Mouse (Mus musculus): ENCODE data around the gene Zkscan6.
A peak's percentile ranks its signal among the peaks of the same experiment; 100 is the strongest.

Zkscan6 gene

GRCm38 (mm10) chr11:65812088-65812487, 5.1 kb downstream of the Zkscan6 start:
- DNase-seq (ENCODE audit: low read depth), result peak; percentile 38

DNA sequence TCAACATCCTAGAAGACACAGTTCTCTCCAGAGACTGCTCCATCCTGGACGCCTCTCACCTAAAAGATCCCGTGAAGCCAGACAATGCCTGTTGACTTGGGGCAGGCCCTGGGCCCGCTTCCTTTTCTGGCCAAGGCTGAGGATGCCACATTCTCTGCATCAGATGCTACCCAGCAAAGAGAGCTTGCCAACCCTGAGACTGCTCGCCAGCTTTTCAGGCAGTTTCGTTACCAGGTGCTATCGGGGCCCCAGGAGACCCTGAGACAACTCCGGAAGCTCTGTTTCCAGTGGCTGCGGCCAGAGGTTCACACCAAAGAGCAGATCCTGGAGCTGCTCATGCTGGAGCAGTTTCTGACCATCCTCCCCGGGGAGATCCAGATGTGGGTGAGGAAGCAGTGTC, 7.4 kb downstream of the Zkscan6 start:
- no peak for DNase-seq (ENCODE audit: low read depth)

DNA sequence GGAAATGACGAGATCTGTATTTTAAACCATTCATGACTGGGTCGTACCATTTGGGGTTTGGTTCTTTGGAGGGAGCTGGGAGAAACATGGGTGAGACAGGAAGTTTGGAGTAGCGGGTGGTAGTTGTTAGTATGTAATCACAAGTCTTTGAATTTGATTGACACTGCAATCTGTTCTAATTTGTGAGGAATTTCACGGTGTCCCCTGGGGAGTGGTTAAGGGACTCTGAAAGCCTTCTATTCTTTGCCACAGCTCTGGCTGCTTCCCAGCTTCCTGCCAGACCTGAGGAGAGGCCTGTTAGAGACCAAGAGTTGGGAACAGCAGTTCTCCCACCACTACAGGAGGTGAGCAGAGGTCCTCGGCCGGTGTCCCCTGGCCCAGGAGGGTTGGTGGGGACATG, 9.3 kb downstream of the Zkscan6 start:
- no peak for DNase-seq (ENCODE audit: low read depth)

DNA sequence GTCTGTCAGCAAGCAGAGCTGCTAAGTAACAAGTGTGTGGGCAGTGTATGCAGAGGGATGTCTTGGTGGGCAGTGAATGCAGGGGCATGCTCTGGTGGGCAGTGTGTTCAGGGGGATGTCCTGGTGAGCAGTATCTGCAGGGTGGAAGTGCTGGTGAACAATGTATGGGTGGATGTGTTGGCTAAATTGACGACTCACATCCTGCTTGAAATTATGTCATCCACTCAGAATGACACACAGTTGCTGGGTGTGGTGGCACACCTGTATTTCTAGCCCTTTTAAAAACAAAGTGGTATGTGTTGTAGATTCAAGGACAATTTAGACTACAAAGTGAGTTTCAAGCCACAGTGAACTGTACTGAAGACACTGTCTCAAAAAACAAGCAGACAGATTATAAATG, 11.2 kb downstream of the Zkscan6 start:
- DNase-seq (ENCODE audit: low read depth), result no peak

- no peak for DNase-seq (ENCODE audit: low read depth)
Measured at GRCm38 (mm10) chr11:65820280-65820679, 13.3 kb downstream of the Zkscan6 start.

DNA sequence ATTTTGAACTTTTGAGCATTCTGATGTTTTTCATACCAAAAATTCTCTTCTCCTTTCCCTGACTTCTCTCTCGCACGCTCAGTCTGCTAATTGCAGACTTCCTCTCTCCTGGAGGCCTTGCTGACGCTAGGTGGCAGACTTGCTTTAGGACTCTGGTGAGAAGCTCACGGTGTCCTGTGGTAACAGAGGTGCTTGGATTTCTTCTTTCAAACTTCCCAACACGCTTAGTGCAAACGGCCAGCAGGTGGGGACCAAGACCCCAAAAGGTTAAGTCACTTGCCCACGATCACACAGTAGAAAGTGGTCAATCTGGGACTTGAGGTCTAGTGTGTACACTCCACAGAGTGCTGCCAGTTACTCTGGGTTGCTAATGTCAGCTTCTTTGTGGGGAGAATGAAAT, 13.9 kb downstream of the Zkscan6 start:
- DNase-seq (ENCODE audit: low read depth), result peak; percentile 55

DNA sequence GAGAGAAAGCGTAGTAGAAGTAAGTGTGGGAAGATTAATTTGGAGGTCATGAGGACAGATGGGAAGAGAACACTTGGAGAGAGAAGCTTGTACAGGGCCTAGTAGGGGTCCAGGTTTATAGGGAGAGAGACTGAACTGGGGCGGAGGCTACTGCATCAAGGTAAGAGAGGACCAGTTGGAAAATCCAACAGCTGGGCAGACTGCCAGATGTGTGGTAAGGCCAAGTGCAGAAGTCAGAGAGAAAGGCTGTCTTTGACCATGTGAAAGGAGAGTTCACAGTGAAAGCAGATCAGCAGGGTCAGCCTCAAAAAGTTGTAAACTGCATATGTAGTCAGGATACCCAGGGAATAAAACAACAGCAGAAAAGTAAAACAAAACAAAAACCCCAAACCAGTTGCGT, 17.6 kb downstream of the Zkscan6 start:
- DNase-seq (ENCODE audit: low read depth), result peak; percentile 43

- DNase-seq (ENCODE audit: low read depth), result no peak
Measured at GRCm38 (mm10) chr11:65838999-65839398, 32.0 kb downstream of the Zkscan6 start.

DNA sequence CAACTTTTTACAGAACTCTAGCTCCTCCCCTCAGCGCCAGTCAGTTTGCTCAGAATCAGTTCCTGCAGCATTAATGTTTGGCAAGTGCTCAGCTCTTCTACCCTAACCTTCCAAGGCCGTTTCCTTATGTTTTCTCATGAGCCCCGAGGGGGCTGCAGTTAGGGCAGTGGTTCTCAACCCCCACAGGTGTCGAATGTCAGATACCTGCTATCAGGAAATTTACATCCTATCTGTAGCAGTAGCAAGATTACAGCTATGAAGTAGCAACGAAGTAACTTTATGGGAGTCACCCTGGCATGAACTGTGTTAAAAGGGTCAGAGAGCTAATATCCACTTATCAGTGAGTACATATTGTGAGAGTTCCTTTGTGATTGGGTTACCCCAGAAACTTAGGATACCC, 39.5 kb downstream of the Zkscan6 start:
- no peak for DNase-seq (ENCODE audit: low read depth)

DNA sequence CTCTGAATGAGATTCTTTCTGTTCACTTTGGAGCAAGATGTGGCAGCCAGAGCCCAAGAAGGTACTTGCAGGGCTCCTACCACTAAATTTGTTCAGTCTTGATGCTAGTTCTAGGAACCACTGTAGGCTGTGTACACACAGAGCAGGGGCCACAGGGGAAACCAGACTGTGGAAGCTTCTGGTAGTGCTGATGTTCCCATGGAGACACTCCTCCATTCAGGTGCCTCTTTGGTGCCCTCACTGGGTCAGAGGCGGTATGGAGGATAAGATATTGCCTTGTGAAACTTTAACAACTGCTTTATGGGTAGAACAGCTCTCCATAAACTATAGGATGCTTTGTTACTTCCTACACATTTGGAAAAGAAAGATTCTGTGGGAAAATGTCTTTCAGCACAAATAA, 45.1 kb downstream of the Zkscan6 start:
- peak; percentile 58 for DNase-seq (ENCODE audit: low read depth)

DNA sequence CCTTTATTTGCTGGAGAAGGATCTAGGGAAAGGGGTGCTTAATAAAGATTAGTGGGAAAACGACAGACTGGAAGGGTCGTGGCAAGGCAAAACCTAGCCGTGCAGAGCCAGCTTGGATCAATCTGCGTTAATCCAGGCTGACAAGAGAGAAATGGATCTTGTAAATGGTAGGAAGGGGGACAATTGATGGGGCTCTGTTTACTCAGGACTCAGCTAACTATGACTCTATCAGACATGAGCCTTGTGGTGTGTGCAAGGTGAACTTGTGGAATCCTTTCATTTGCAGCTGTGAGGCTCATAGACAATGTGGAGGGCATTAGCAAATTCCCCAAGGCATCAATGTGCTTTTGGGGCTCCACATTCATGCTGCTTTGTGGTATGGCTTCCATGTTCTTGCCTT, 54.5 kb downstream of the Zkscan6 start:
- no peak for DNase-seq (ENCODE audit: low read depth)

- no peak for DNase-seq (ENCODE audit: low read depth)
Measured at GRCm38 (mm10) chr11:65877146-65877775, 70.3 kb downstream of the Zkscan6 start.

Data from NIH3T3 (cell line).